Mouse (Mus musculus) hindbrain, embryonic 13.5 days (tissue): ENCODE measurements around the gene Cfap69. TPM values are rescaled to one million over a fixed set of nuclear protein-coding genes. Genes with fewer than 3 reads are reported as not detected.

ENCODE experiments used
- ATAC-seq: fragments of 200-750 bp; cut with Nextera tagmentation; 2 replicates; pipeline ENCODE4 v1.8.0; 2017; ENCODE audit warnings: moderate TSS enrichment; ENCODE audit not compliant: low FRiP score
- H3K27ac ChIP-seq: fragments of 300-500 bp; sonication (generic); 2 replicates; pipeline ENCODE4 v1.5.1; 2015; ENCODE audit warnings: inconsistent platforms, mild to moderate bottlenecking, moderate library complexity
- H3K27me3 ChIP-seq: fragments of 300-500 bp; sonication (generic); 2 replicates; pipeline ENCODE4 v1.6.1; 2015; ENCODE audit warnings: mild to moderate bottlenecking, inconsistent platforms
- H3K36me3 ChIP-seq: fragments of 300-500 bp; sonication (generic); 2 replicates; pipeline ENCODE4 v1.6.1; 2015; ENCODE audit warnings: mild to moderate bottlenecking, inconsistent platforms
- H3K4me1 ChIP-seq: fragments of 300-500 bp; sonication (generic); replicated peaks from 2 replicates; pipeline ENCODE4 v1.6.1; 2015; ENCODE audit warnings: inconsistent platforms
- H3K4me2 ChIP-seq: fragments of 300-500 bp; sonication (generic); 2 replicates; pipeline ENCODE4 v1.6.1; 2015; ENCODE audit warnings: inconsistent platforms, mild to moderate bottlenecking, moderate library complexity
- H3K4me3 ChIP-seq: fragments of 300-500 bp; sonication (generic); 2 replicates; pipeline ENCODE4 v1.5.1; 2015; ENCODE audit warnings: mild to moderate bottlenecking, inconsistent platforms
- H3K9ac ChIP-seq: fragments of 300-500 bp; sonication (generic); 2 replicates; pipeline ENCODE4 v1.6.1; 2015; ENCODE audit warnings: mild to moderate bottlenecking, inconsistent platforms
- H3K9me3 ChIP-seq: fragments of 300-500 bp; sonication (generic); 2 replicates; pipeline ENCODE4 v1.6.1; 2016; ENCODE audit warnings: inconsistent platforms
- WGBS: fragments of 180-500 bp; shearing (Covaris S2); methylation state at CpG from one replicate; pipeline ENCODE4 v1.1.7; 2015; 5-methylcytosine and 5-hydroxymethylcytosine counted together
- polyA plus RNA-seq: library from polyadenylated mRNA; unstranded; fragments of >200 nt; fragmentation: Nextera tagmentation; extraction: Ambion mirVana; gene quantifications from 2 replicates; pipeline ENCODE4 v1.2.1, GENCODE M21; 2015

Cfap69 gene
- polyA plus RNA-seq, 1 experiment from 2014 or later: 10.8 TPM

DNA sequence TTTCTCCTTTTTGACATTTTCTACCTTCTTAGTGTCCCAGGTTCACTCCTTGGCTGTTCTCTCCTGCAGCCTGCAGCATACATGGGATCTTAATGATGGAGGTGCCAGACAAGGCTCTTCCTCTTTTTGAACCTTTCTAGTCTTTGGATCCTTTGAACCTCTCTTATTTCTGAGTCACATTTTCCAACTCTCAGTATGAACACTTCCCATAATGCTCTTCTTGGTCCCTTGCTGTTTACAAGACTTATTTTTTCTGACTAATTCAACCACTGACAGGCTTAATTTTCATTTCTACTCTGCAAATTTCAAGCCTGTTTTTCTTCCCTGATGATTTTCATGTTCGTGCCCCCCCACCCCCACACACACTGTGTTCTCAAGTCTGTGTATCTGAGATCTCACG is 25.5 kb downstream of the Cfap69 start:
- Histone ChIP-seq H3K9me3 (no peaks in the 10 kb centered on the region), H3K4me2 (no peak overlapping the region), H3K4me1 (no peaks in the 10 kb centered on the region), H3K27ac (no peak overlapping the region), H3K4me3 (no peak overlapping the region), H3K27me3 (no peaks in the 10 kb centered on the region), H3K36me3 (no peaks in the 10 kb centered on the region), H3K9ac (no peak overlapping the region)
- 55% methylated on average over 2 of the region's 2 CpGs for WGBS
- ATAC-seq: no peak

GRCm38 (mm10) chr5:5625491-5625890 is 38.5 kb downstream of the Cfap69 start:
- no peak for ATAC-seq
- Histone ChIP-seq H3K27ac (no peak overlapping the region), H3K4me3 (no peak overlapping the region), H3K36me3 (no peaks in the 10 kb centered on the region), H3K9me3 (no peaks in the 10 kb centered on the region), H3K9ac (no peak overlapping the region), H3K4me1 (no peaks in the 10 kb centered on the region), H3K4me2 (no peak overlapping the region), H3K27me3 (no peaks in the 10 kb centered on the region)
- 90% methylated on average over 3 of the region's 3 CpGs for WGBS

DNA sequence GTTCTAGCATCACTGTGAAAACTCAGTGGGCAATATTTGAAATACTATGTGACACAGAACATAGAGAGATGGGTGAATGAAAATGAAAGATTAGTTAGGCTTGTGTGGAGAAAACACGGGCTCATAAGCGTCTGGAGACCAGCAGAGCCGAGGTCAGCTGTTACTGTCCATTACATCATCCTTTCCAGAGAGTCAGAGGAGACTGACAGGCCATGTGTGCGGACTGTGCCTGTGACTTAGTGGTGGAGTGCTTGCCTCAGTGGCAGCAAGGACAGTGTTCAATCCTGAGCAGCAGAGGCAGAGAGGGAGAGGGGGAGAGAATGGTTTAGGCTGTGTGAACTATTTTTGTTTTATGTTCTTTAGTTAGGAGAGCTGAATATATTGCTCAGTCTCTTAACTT is 45.7 kb downstream of the Cfap69 start:
- WGBS: 80% methylated on average over 4 of the region's 4 CpGs
- H3K4me2 ChIP-seq: no peak overlapping the region
- H3K27ac ChIP-seq: no peak overlapping the region
- no peaks in the 10 kb centered on the region for H3K36me3 ChIP-seq
- H3K9ac ChIP-seq: no peak overlapping the region
- H3K27me3 ChIP-seq: no peaks in the 10 kb centered on the region
- no peaks in the 10 kb centered on the region for H3K9me3 ChIP-seq
- H3K4me3 ChIP-seq: no peak overlapping the region
- H3K4me1 ChIP-seq: no peaks in the 10 kb centered on the region
- ATAC-seq: no peak

DNA sequence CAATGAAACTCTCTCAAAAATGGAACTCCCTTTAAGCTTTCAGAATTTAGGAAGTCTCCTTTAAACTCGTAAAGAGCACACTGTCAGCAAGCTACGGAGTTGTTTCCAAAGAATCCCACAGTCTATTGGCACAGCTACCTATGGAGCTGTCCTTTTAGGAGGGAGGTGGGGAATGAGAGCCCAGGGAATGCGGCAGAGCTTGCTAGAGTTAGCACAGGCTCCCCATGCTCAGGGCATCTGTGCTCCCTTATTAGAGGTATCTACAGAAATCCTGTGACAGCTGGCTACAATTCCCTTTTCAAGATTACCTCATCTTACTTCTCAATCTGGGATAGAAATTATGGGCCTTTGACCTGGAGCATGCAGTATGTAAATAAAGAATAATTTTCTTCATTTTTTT is 53.5 kb downstream of the Cfap69 start:
- H3K27ac ChIP-seq: no peak overlapping the region
- no peak overlapping the region for H3K9ac ChIP-seq
- no peaks in the 10 kb centered on the region for H3K9me3 ChIP-seq
- H3K4me2 ChIP-seq: no peak overlapping the region
- no peak overlapping the region for H3K4me3 ChIP-seq
- ATAC-seq: no peak
- H3K27me3 ChIP-seq: no peaks in the 10 kb centered on the region
- no peaks in the 10 kb centered on the region for H3K4me1 ChIP-seq
- WGBS: 64% methylated on average over 3 of the region's 3 CpGs
- no peaks in the 10 kb centered on the region for H3K36me3 ChIP-seq

GRCm38 (mm10) chr5:5587686-5588085 is 76.4 kb downstream of the Cfap69 start:
- 88% methylated on average over 3 of the region's 3 CpGs for WGBS
- Histone ChIP-seq H3K4me2 (no peak overlapping the region), H3K4me3 (no peak overlapping the region)

GRCm38 (mm10) chr5:5573749-5574317 is 90.2 kb downstream of the Cfap69 start, which contains the start of gene Gm8773:
Gene Gm8773, plus strand, starts transcription at chr5:5573799.
- Histone ChIP-seq H3K27me3 (peaks cover 6% of the 10 kb centered on the region; the same call in 1 of the 2 replicates), H3K27ac (peak within 1 kb of the TSS; percentile 18; the same call in 1 of the 2 replicates), H3K4me3 (peak within 1 kb of the TSS; percentile 55), H3K9ac (peak within 1 kb of the TSS; percentile 75), H3K36me3 (no peaks in the 10 kb centered on the region), H3K4me1 (peaks cover 3% of the 10 kb centered on the region; the same call in 1 of the 2 replicates), H3K4me2 (peak within 1 kb of the TSS; percentile 81), H3K9me3 (no peaks in the 10 kb centered on the region)
- peak; percentile 88 for ATAC-seq
- 1% methylated on average over 24 of the region's 24 CpGs for WGBS

More at GRCm38 (mm10) chr5:5587686-5588085, 76.4 kb downstream of the Cfap69 start:
- ATAC-seq: no peak
- no peaks in the 10 kb centered on the region; the same call in 1 of the 2 replicates for H3K36me3 ChIP-seq
- H3K27ac ChIP-seq: no peak overlapping the region
- H3K9ac ChIP-seq: no peak overlapping the region
- no peaks in the 10 kb centered on the region for H3K4me1 ChIP-seq
- H3K27me3 ChIP-seq: no peaks in the 10 kb centered on the region
- H3K9me3 ChIP-seq: no peaks in the 10 kb centered on the region

DNA sequence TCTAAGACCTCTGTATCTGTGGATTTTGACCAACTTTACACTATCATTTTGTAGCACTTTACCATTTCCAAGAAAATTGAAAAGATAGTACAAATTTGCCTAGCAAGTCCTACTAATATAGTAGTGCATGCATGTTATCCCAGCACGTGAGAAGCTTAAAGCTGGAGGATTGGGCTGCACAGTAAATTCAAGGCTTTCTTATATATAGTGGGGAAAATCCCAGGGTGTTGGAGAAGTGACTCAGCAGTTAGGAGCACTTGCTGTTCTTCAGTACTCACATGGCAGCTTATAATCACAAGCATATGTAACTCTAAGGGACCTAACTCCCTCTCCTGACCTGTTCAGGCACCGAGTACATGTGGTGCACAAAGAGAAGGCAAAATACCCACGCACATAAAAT is 101.6 kb downstream of the Cfap69 start:
- WGBS: 81% methylated on average over 3 of the region's 3 CpGs
- Histone ChIP-seq H3K9ac (no peak overlapping the region), H3K36me3 (no peaks in the 10 kb centered on the region), H3K9me3 (no peaks in the 10 kb centered on the region), H3K4me3 (no peak overlapping the region), H3K27me3 (0 out of 2 replicates have a peak, but pooled peaks cover 4% of the 10 kb centered on the region), H3K27ac (no peak overlapping the region), H3K4me1 (peaks cover 16% of the 10 kb centered on the region), H3K4me2 (no peak overlapping the region)
- no peak for ATAC-seq

DNA sequence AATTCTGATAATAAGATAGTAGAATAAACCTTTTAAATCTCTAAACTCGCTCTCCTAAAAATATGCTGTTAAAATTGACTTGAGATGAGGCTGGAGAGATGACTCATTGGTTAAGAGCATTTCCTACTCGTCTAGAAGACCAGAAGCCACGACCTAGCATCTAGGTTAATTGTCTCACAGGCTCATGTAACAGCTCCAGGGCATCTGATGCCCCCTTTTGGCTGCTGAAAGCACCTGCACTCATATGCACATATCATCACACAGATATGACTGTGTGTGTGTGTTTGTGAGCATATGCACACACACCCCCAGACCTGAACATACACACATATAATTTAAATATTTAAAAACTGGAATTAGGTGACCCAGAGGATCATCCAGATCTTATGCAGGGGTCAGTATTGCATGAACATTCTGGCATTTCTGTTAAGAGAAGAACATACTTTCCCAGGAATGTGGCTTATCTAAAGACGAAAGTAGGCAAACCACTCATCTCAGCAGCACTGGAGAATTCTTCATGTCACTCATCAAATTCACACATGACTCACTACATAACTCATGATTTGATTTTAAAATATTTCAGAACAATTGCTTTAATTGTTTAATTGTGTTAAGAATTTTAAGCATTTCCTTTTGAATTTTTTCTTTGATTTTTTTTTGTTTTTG is 102.9 kb downstream of the Cfap69 start:
- 77% methylated on average over 4 of the region's 4 CpGs for WGBS
- Histone ChIP-seq H3K9me3 (no peaks in the 10 kb centered on the region), H3K36me3 (no peaks in the 10 kb centered on the region), H3K4me3 (no peak overlapping the region), H3K27ac (no peak overlapping the region), H3K4me2 (no peak overlapping the region), H3K27me3 (0 out of 2 replicates have a peak, but pooled peaks cover 4% of the 10 kb centered on the region), H3K9ac (no peak overlapping the region), H3K4me1 (peaks cover 16% of the 10 kb centered on the region)
- ATAC-seq: no peak

GRCm38 (mm10) chr5:5559798-5560197 is 104.2 kb downstream of the Cfap69 start:
- H3K4me3 ChIP-seq: peak overlapping the region; percentile 76
- H3K4me1 ChIP-seq: peaks cover 16% of the 10 kb centered on the region
- H3K27ac ChIP-seq: peak overlapping the region; percentile 80
- H3K9ac ChIP-seq: peak overlapping the region; percentile 80
- 43% methylated on average over 8 of the region's 8 CpGs for WGBS
- H3K27me3 ChIP-seq: 0 out of 2 replicates have a peak, but pooled peaks cover 4% of the 10 kb centered on the region
- H3K9me3 ChIP-seq: no peaks in the 10 kb centered on the region
- peak; percentile 38; the same call in 1 of the 2 replicates for ATAC-seq
- peak overlapping the region; percentile 62 for H3K4me2 ChIP-seq
- peaks cover 4% of the 10 kb centered on the region for H3K36me3 ChIP-seq

GRCm38 (mm10) chr5:5559079-5559740 is 104.8 kb downstream of the Cfap69 start, which contains the start of gene Gtpbp10:
Gene Gtpbp10, minus strand, starts transcription at chr5:5559538.
- Histone ChIP-seq H3K27ac (peak within 1 kb of the TSS; percentile 80), H3K4me1 (peaks cover 16% of the 10 kb centered on the region), H3K9ac (peak within 1 kb of the TSS; percentile 80), H3K9me3 (no peaks in the 10 kb centered on the region), H3K36me3 (peaks cover 10% of the 10 kb centered on the region), H3K27me3 (0 out of 2 replicates have a peak, but pooled peaks cover 4% of the 10 kb centered on the region), H3K4me2 (peak within 1 kb of the TSS; percentile 62), H3K4me3 (peak within 1 kb of the TSS; percentile 76)
- peak; percentile 99 for ATAC-seq
- under 1% methylated on average over 43 of the region's 43 CpGs for WGBS

GRCm38 (mm10) chr5:5551110-5551509 is 112.9 kb downstream of the Cfap69 start:
- H3K4me2 ChIP-seq: no peak overlapping the region
- peaks cover 47% of the 10 kb centered on the region for H3K36me3 ChIP-seq
- no peak overlapping the region for H3K4me3 ChIP-seq
- 78% methylated on average over 1 of the region's 1 CpGs for WGBS
- no peak for ATAC-seq
- no peaks in the 10 kb centered on the region for H3K27me3 ChIP-seq
- H3K4me1 ChIP-seq: no peaks in the 10 kb centered on the region
- H3K9me3 ChIP-seq: no peaks in the 10 kb centered on the region
- H3K9ac ChIP-seq: no peak overlapping the region
- H3K27ac ChIP-seq: no peak overlapping the region

DNA sequence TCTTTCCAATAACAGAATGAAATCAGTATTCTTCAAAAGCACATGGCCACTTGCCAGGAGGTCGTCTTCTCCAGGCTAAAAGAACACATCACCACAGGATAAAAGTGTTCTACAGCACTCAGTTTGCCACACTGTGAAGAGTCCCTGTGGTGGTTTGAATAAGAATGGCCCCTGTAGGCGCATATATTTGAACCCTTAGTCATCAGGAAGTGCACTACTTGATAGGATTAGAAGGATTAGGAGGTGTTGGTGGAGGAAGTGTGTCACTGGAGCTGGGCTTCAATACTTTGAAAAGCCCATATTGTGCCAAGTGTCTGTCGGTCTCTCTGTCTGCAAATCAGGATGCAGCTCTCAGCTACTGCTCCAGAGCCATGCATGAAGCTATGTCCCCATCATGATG is 123.7 kb downstream of the Cfap69 start:
- H3K4me1 ChIP-seq: no peaks in the 10 kb centered on the region
- H3K4me3 ChIP-seq: no peak overlapping the region
- no peak overlapping the region for H3K4me2 ChIP-seq
- no peak for ATAC-seq
- no peaks in the 10 kb centered on the region for H3K27me3 ChIP-seq
- peaks cover 55% of the 10 kb centered on the region for H3K36me3 ChIP-seq
- H3K27ac ChIP-seq: no peak overlapping the region
- 75% methylated on average over 3 of the region's 3 CpGs for WGBS
- H3K9me3 ChIP-seq: no peaks in the 10 kb centered on the region
- H3K9ac ChIP-seq: no peak overlapping the region
